Mouse (Mus musculus) stomach, embryonic 16.5 days (tissue): ENCODE results near the gene Hook1. TPM values are rescaled to one million over a fixed set of nuclear protein-coding genes. Genes with fewer than 3 reads are reported as not detected.
"Not testable (repeated sequence)": the region's sequence is repeated elsewhere in the genome, so short reads cannot be mapped to it uniquely, and the experiment has no call there.

ENCODE experiments used
- ATAC-seq: fragments of 200-750 bp; cut with Nextera tagmentation; 2 replicates; pipeline ENCODE4 v1.8.0; 2017; ENCODE audit warnings: moderate number of reproducible peaks, moderate TSS enrichment; ENCODE audit not compliant: insufficient read depth, low FRiP score
- H3K27ac ChIP-seq: fragments of 300-500 bp; sonication (generic); 2 replicates; pipeline ENCODE4 v1.5.1; 2014; ENCODE audit warnings: low read length
- H3K27me3 ChIP-seq: fragments of 300-500 bp; sonication (generic); 2 replicates; pipeline ENCODE4 v1.6.1; 2014; ENCODE audit warnings: low read length, control low read depth, mixed read lengths; ENCODE audit not compliant: control insufficient read depth, insufficient read depth
- H3K36me3 ChIP-seq: fragments of 300-500 bp; sonication (generic); 2 replicates; pipeline ENCODE4 v1.6.1; 2014; ENCODE audit warnings: low read length; ENCODE audit not compliant: control insufficient read depth, insufficient read depth
- H3K4me1 ChIP-seq: fragments of 300-500 bp; sonication (generic); 2 replicates; pipeline ENCODE4 v1.6.1; 2014; ENCODE audit warnings: low read length, control low read depth, mixed read lengths; ENCODE audit not compliant: control insufficient read depth, insufficient read depth
- H3K4me2 ChIP-seq: fragments of 300-500 bp; sonication (generic); 2 replicates; pipeline ENCODE4 v1.6.1; 2014; ENCODE audit warnings: low read depth, low read length, mixed read lengths
- H3K4me3 ChIP-seq: fragments of 300-500 bp; sonication (generic); replicated peaks from 2 replicates; pipeline ENCODE4 v1.5.1; 2014; ENCODE audit warnings: mild to moderate bottlenecking, low read length
- H3K9ac ChIP-seq: fragments of 300-500 bp; sonication (generic); 2 replicates; pipeline ENCODE4 v1.6.1; 2014; ENCODE audit warnings: low read length
- H3K9me3 ChIP-seq: fragments of 300-500 bp; sonication (generic); replicated peaks from 2 replicates; pipeline ENCODE4 v1.6.1; 2016; ENCODE audit warnings: low read length, control low read depth; ENCODE audit not compliant: control insufficient read depth
- WGBS: fragments of 180-500 bp; shearing (Covaris S2); extraction: QIAGEN DNeasy Blood & Tissue Kit; methylation state at CpG from one replicate; pipeline ENCODE4 v1.1.7; 2014; 5-methylcytosine and 5-hydroxymethylcytosine counted together
- polyA plus RNA-seq: library from polyadenylated mRNA; unstranded; fragments of >200 nt; fragmentation: Nextera tagmentation; extraction: Ambion mirVana; gene quantifications from 2 replicates; pipeline ENCODE4 v1.2.1, GENCODE M21; 2015

Hook1 gene
- polyA plus RNA-seq, 1 experiment from 2014 or later = 26.4 TPM

DNA sequence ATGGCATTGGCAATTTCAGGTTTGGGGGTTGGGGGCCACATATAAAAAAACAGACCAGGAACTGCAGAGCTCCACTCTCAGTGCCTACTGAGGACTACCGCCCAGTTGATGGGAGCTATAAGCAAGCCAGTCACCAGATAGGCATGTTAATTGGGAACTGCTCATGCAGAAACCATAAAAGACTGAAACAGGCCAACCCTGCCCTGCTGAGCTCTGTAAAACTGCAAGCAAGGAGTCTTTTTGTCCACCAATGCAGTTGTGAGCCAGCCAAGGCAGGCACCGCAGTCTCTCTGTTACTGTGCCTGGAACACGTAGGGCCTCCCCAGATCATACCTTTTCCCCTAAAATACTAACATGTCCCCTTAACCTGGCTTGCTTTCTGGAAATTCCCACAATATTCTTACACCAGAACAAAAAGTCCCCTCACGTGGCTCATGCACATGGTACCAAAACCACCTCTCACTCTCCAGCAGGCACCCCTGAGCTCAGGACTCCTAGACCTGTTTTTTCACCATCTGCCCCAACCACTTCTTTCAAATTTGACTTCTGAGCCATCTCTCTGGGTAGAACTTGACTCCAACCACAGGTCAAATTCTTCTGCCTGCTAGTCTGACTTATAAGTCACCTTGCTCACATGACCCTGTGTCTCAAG lies 32.5 kb upstream of the Hook1 start:
- H3K27ac ChIP-seq = peak overlapping the region; percentile 6; the same call in 1 of the 2 replicates
- H3K4me2 ChIP-seq = no peak overlapping the region
- H3K4me3 ChIP-seq = no peak overlapping the region
- no peaks in the 10 kb centered on the region for H3K36me3 ChIP-seq
- no peaks in the 10 kb centered on the region for H3K27me3 ChIP-seq
- ATAC-seq = no peak
- H3K9ac ChIP-seq = no peak overlapping the region
- WGBS = 82% methylated on average over 4 of the region's 4 CpGs
- no peaks in the 10 kb centered on the region for H3K4me1 ChIP-seq
- no peaks in the 10 kb centered on the region for H3K9me3 ChIP-seq

DNA sequence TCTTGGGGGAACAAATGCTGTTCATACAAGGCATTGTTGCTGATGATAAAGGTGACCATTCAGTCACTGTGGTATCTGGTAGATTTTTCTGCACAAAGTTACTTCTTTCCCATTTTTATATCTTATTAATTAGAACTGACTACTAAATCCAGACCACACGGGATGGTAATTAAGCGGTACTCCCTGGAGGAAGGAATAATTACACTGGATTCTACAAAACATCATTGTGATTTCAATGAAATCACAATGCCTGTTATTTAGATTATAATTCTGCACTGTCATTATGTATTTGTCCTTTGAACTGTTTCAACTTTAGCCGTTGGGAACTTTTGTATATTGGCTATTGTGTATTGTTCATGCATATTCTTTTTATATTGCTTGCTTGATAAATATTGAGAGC lies 28.3 kb upstream of the Hook1 start:
- ATAC-seq = no peak
- Histone ChIP-seq H3K4me1 (no peaks in the 10 kb centered on the region), H3K27ac (no peak overlapping the region), H3K27me3 (no peaks in the 10 kb centered on the region), H3K36me3 (no peaks in the 10 kb centered on the region), H3K9ac (no peak overlapping the region), H3K4me3 (no peak overlapping the region), H3K9me3 (no peaks in the 10 kb centered on the region), H3K4me2 (no peak overlapping the region)
- WGBS = 75% methylated on average over 3 of the region's 3 CpGs

DNA sequence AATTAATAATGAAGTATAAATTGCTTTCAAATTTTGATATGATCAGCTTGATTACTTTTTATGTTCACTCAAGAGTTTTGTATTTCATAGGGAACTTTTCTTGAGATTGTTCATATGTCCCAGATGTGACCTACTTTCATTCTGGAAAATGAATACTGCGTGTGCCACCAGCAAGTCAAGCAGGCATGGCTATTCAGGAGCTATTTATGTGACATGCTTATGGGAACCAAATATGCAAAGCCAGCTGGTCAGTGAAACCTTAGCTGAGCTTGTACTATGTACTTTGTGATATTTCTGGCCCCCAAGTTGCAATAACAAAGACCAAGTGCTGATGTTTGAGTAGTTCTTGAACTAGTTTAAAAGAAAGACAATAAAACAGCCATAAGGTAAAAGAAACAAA lies 19.1 kb upstream of the Hook1 start:
- Histone ChIP-seq H3K9me3 (no peaks in the 10 kb centered on the region), H3K27me3 (no peaks in the 10 kb centered on the region), H3K36me3 (no peaks in the 10 kb centered on the region), H3K4me3 (no peak overlapping the region), H3K4me1 (no peaks in the 10 kb centered on the region), H3K9ac (no peak overlapping the region), H3K4me2 (no peak overlapping the region), H3K27ac (no peak overlapping the region)
- 70% methylated on average over 1 of the region's 1 CpGs for WGBS
- ATAC-seq = no peak

DNA sequence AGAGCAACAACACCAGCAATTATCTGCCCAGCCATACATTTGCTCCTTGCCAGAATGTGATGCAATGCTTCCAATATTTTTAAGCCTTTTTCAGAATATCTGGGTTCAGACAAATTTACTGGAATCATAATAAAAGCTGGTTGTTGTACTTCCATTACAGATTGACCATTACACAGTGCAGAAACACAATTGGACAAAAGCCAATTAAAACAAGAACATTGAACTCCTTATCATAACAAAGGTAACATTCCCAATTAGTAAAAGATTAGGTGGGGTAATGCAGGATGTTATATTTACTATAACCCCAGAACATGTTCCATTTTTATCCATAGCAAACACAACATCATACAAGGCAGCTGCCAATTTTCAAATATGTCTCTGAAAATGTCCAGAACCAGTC lies 13.7 kb upstream of the Hook1 start:
- Histone ChIP-seq H3K27me3 (no peaks in the 10 kb centered on the region), H3K4me2 (no peak overlapping the region), H3K9me3 (no peaks in the 10 kb centered on the region), H3K9ac (no peak overlapping the region), H3K4me1 (no peaks in the 10 kb centered on the region), H3K4me3 (no peak overlapping the region), H3K27ac (no peak overlapping the region), H3K36me3 (no peaks in the 10 kb centered on the region)
- ATAC-seq = no peak

DNA sequence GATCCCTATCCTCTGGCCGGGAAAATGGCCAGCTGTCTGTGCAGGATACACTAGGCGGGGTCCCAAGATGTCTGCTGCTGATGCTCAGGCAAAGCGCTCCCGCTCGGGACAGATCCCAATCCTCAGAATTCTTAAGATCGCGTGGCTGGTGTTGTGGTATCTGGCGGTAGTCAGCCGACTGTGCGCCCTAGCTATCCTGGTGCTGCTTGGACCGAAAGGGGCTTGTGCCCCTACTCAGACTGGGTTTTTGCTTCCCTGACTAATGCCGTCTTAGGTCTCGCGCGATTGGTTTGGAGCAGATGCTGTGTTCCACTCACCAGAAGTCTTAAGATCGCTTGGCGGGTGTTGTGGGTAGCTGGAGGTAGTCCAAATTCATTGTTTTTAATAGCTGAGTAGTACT lies 15.2 kb downstream of the Hook1 start:
- 91% methylated on average over 17 of the region's 17 CpGs for whole genome bisulfite sequencing
- H3K4me2 ChIP-seq, ATAC-seq, H3K4me1 ChIP-seq, H3K27me3 ChIP-seq, H3K9me3 ChIP-seq, H3K27ac ChIP-seq, H3K4me3 ChIP-seq, H3K9ac ChIP-seq, H3K36me3 ChIP-seq: not testable (repeated sequence)

DNA sequence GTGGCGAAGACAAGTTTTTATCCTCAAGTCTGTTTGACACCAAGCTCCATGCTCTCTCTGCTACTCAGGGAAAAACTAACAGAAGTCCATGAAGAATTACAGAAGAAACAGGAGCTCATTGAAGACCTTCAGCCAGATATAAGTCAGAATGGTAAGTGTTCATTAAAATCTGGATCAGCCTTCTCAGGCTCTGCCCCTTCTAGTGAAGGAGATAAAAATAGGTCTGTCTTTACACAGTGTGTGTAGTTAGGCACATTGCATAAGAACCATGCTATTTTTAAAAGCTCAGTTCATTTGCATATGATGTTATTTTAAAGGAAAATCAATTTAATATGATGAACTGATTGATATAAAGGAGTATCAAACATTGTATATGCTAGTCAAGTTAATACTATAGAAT lies 49.8 kb downstream of the Hook1 start:
- Histone ChIP-seq H3K4me3 (no peak overlapping the region), H3K9ac (no peak overlapping the region), H3K36me3 (no peaks in the 10 kb centered on the region), H3K9me3 (no peaks in the 10 kb centered on the region), H3K27me3 (no peaks in the 10 kb centered on the region), H3K4me2 (no peak overlapping the region), H3K27ac (no peak overlapping the region), H3K4me1 (no peaks in the 10 kb centered on the region)
- WGBS = 95% methylated on average over 1 of the region's 1 CpGs
- no peak for ATAC-seq

DNA sequence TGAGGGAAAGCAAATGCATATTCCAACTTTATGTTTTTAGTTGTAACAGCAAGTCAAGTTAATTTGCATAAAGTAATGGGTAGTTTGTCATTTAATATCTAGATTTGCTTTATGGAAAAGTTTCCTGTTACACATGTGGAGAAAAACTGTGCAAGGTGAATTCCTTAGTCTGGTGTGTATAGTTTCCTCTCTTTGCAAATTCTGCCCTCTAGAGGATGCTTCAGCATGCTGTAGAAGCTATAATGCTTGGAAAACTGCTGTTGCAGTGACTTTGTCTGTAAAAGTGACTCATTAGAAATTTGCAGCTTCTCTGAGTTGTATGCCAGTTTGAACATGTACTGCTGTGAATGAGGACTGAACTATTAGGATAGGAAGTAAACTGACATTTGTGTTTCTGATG lies 55.8 kb downstream of the Hook1 start:
- H3K9ac ChIP-seq = no peak overlapping the region
- no peak overlapping the region for H3K27ac ChIP-seq
- no peak overlapping the region for H3K4me3 ChIP-seq
- no peaks in the 10 kb centered on the region for H3K36me3 ChIP-seq
- no peaks in the 10 kb centered on the region for H3K4me1 ChIP-seq
- ATAC-seq = no peak
- H3K9me3 ChIP-seq = no peaks in the 10 kb centered on the region
- H3K4me2 ChIP-seq = no peak overlapping the region
- no peaks in the 10 kb centered on the region for H3K27me3 ChIP-seq

DNA sequence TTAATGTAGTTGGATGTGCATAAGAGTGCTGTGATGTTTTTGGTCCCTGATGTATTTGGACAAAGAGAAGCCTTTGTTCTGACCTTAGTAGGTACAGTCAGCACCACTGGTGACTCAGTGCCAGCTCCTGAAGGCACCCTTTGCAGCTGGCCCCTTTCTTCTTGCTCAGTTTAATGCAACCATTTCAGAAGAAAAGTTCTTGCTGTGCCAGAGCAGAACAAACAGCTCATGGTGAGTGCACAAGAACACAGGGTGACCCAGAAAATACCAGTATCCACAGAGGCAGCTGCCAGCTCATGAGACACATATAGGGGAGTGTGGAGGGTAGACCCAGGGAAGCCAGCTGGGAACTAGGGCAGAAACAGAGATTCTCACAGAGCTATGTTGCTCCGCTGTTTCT lies 61.4 kb downstream of the Hook1 start:
- no peak for ATAC-seq
- 83% methylated on average over 1 of the region's 1 CpGs for WGBS

DNA sequence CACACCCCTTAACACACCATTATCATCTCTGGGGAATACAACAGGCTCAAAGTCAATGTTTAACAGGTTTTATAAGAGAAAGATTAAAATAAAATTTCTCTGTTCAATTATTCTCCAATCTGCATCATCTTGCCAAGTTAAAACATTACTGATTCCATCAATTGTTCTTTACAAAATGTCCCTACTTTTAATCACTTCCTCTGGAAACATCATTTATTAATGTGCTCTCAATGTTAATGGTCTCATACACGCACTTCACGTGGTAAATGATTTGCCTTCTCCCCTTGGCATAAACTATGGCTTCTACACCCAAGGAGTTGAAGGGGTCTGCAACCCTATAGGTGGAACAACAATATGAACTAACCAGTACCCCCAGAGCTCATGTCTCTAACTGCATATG lies 93.1 kb downstream of the Hook1 start:
- Histone ChIP-seq H3K4me3 (no peak overlapping the region), H3K36me3 (no peaks in the 10 kb centered on the region), H3K27ac (no peak overlapping the region), H3K9me3 (no peaks in the 10 kb centered on the region), H3K4me2 (no peak overlapping the region), H3K27me3 (no peaks in the 10 kb centered on the region), H3K9ac (no peak overlapping the region), H3K4me1 (no peaks in the 10 kb centered on the region)
- 90% methylated on average over 2 of the region's 2 CpGs for WGBS
- no peak for ATAC-seq

More for the DNA sequence above, 61.4 kb downstream of the Hook1 start:
- no peak overlapping the region for H3K27ac ChIP-seq
- no peak overlapping the region for H3K4me3 ChIP-seq
- H3K9ac ChIP-seq = no peak overlapping the region
- H3K4me2 ChIP-seq = no peak overlapping the region
- no peaks in the 10 kb centered on the region for H3K9me3 ChIP-seq
- no peaks in the 10 kb centered on the region for H3K36me3 ChIP-seq
- no peaks in the 10 kb centered on the region for H3K4me1 ChIP-seq
- no peaks in the 10 kb centered on the region for H3K27me3 ChIP-seq

DNA sequence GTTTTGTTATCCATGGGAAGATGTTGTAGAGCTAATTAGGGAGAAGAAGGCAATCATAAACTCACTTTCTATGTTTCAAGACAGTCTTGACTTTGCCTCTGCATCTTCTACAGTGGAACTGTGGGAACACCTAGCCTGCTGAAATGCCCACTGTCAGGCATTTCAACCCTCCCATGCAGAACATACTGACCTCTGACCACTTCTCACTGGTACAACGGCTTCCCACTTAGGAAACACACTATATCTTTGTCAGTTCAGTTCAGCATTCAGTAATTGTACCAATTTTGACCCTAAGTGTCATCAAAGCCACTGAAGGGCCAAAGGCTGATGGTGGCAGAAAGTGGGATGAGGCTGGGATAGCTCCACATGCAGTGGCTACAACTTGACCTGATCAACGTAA lies 95.0 kb downstream of the Hook1 start:
- Histone ChIP-seq H3K4me2 (no peak overlapping the region), H3K27me3 (no peaks in the 10 kb centered on the region), H3K9me3 (no peaks in the 10 kb centered on the region), H3K27ac (no peak overlapping the region), H3K4me1 (no peaks in the 10 kb centered on the region), H3K9ac (no peak overlapping the region), H3K36me3 (no peaks in the 10 kb centered on the region), H3K4me3 (no peak overlapping the region)
- WGBS = 73% methylated on average over 2 of the region's 2 CpGs
- no peak for ATAC-seq
